Mouse (Mus musculus) G1E (cell line): ENCODE results near the gene Sgms1.

Source experiments
- CTCF ChIP-seq: IDR thresholded peaks from 2 replicates; pipeline ENCODE4 v1.5.1; 2012; ENCODE audit warnings: low read depth, low read length, inconsistent platforms, mixed read lengths
- GATA1 ChIP-seq: IDR thresholded peaks from 2 replicates; pipeline ENCODE4 v1.6.1; 2012; ENCODE audit warnings: borderline replicate concordance, low read length, inconsistent platforms, mixed read lengths

DNA sequence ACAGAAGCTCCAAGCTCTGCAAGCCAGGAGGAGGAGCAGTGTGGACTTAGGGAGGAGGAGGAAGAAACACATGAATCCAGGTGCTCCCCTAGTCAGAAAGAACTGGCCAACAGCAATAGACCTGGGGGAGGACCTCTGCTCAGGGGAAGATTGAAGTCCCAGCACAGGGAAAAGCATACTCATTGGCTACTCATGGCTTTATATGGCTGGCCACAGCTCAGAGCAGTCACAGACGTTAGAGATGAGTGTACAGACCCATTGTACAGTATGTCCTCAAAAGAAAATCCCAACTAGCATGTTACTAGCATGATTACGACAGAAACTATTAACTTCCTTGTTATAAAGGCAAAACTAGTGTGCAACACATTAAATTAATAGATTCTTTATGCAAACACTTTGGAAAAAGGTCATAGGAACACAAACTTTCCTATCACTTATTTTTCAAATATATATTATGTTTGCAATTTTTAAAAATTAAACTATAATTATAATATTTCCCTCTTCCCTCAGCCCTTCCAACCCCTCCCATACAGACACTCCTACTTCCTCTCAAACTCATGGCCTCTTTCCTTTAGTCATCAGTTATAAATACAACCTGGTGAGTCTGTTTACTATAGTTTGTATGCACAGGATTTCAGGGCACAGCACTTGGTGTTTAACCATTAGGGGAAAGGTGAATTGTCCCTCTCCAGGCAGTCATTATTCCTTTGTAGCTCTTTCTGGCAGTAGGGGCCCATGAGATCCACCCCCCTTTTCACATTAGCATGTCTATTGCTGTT lies 165.0 kb downstream of the Sgms1 start:
- no peak for TF ChIP-seq CTCF
- TF ChIP-seq GATA1, result no peak
